Mouse (Mus musculus) E14TG2a.4 (cell line): ENCODE measurements around the gene Edaradd.
A peak's percentile ranks its signal among the peaks of the same experiment; 100 is the strongest.
"Not testable (repeated sequence)": the region's sequence is repeated elsewhere in the genome, so short reads cannot be mapped to it uniquely, and the experiment has no call there.

ENCODE experiments used
- H3K27me3 ChIP-seq: 2 replicates; pipeline ENCODE4 v1.6.1; 2014; ENCODE audit warnings: low read length, control low read depth; ENCODE audit not compliant: insufficient read depth
- H3K36me3 ChIP-seq: 2 replicates; pipeline ENCODE4 v1.6.1; 2014; ENCODE audit warnings: low read length, control low read depth; ENCODE audit not compliant: insufficient read depth
- H3K4me1 ChIP-seq: replicated peaks from 2 replicates; pipeline ENCODE4 v1.6.1; 2014; ENCODE audit warnings: low read depth, low read length, control low read depth
- H3K4me3 ChIP-seq: replicated peaks from 2 replicates; pipeline ENCODE4 v1.5.1; 2014; ENCODE audit warnings: mild to moderate bottlenecking, low read length
- H3K9me3 ChIP-seq: 2 replicates; pipeline ENCODE4 v1.6.1; 2014; ENCODE audit warnings: low read length, control low read depth
- CTCF ChIP-seq: conservative IDR thresholded peaks from 2 replicates; pipeline ENCODE4 v1.5.1; 2014; ENCODE audit warnings: low read length
- NANOG ChIP-seq: IDR thresholded peaks from 2 replicates; pipeline ENCODE4 v1.6.1; 2014; ENCODE audit warnings: borderline replicate concordance, low read length, mixed read lengths
- POU5F1 ChIP-seq: IDR thresholded peaks from 2 replicates; pipeline ENCODE4 v1.6.1; 2014; ENCODE audit warnings: low read length, borderline replicate concordance

Edaradd gene

DNA sequence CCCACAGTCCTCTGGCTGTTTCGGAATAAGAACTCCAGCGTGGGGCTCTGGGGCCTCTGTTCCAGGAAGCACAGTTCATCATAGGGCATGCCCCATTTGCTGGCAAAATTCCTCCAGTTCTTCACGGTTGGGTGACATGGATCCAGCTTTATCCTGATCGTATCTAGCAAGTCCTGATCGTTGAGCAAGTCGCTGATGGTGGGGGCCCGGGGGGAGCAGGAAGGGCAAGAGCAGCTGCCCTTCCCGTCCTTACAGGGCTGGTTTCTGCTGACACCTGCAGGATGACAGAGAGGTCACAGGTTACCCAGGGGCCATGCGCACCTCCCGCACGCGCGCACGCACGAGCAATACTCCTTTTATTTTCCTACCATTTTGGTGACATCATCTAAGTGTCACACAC lies 41.9 kb downstream of the Edaradd start:
- Histone ChIP-seq H3K9me3 (no peaks in the 10 kb centered on the region), H3K4me3 (peak overlapping the region; percentile 67), H3K36me3 (no peaks in the 10 kb centered on the region), H3K4me1 (peaks cover 39% of the 10 kb centered on the region), H3K27me3 (peaks cover 14% of the 10 kb centered on the region)
- TF ChIP-seq NANOG (no peak), CTCF (no peak), POU5F1 (no peak)

DNA sequence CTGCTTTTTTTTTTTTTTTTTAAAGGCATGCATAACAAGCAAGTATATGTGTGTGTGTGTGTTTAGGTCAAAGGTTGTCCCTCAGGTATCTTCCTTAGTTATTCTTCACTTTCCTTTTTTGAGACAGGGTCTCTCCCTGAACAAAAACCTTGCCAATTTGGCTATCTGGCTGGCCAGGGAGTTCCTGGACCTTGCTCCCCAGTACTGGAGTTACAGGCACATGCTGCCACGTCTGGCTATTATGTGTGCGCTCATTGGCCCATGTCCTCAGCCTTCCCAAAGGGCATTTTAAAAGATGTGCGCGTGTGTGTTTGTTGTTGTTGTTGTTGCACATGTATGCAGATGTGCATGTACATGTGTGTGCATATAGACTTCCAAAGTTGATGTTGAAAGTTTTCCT lies 43.4 kb downstream of the Edaradd start:
- Histone ChIP-seq H3K9me3 (no peaks in the 10 kb centered on the region), H3K36me3 (no peaks in the 10 kb centered on the region), H3K27me3 (peaks cover 14% of the 10 kb centered on the region), H3K4me3 (no peak overlapping the region), H3K4me1 (peaks cover 43% of the 10 kb centered on the region)
- TF ChIP-seq CTCF (no peak), NANOG (no peak), POU5F1 (no peak)

DNA sequence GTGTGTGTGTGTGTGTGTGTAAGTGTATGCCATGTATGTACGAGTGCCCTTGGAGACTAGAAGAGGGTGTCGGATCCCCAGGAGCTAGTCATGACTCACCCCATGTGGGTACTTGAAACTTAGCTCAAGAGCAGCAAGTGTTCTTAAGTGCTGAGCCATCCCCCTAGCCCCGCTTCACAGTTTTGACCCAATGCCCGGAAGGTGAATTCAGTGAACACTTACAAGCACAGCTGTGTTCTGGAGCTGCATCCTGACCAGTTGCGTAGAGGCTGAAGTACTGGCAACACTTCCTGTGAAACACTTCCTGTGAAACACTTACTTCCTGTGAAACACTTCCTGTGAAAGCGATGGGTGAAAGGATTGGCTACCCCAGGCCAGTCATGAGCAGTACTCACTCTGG lies 45.0 kb downstream of the Edaradd start:
- peaks cover 14% of the 10 kb centered on the region for H3K27me3 ChIP-seq
- no peaks in the 10 kb centered on the region for H3K9me3 ChIP-seq
- peaks cover 34% of the 10 kb centered on the region for H3K4me1 ChIP-seq
- no peak overlapping the region for H3K4me3 ChIP-seq
- no peaks in the 10 kb centered on the region for H3K36me3 ChIP-seq
- TF ChIP-seq CTCF (no peak), POU5F1 (no peak), NANOG (no peak)

DNA sequence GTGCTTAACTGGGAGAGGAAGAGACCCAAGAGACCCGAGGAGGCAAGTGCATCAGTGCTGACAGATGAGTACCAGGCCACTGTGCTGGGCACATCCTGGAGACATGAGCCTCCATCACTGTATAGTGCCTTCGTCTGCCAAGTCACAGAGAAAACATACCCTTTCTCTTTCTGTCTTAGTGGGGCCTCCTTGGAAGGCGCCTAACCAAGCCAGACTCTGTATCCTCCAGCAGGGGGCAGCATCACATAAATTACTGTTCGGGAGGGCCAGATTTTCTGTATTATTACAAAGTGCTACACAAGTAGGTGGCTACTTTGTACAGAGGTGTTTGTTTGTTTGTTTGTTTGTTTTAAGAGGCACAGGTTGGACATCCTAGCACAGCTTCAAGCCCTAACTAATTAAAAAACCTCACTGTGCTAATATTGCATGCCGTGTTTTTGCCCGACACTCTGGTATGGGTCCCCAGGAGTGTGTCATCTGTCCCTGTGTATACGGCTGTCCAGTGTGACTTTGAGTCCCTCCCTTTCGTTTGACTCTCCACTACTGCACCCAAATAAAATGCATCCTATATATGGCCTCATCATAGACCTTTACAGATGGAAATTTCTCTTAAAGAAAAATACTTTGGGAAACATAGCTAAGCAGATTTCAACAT lies 46.4 kb downstream of the Edaradd start:
- Histone ChIP-seq H3K36me3 (no peaks in the 10 kb centered on the region), H3K9me3 (no peaks in the 10 kb centered on the region), H3K4me3 (no peak overlapping the region), H3K4me1 (peaks cover 27% of the 10 kb centered on the region), H3K27me3 (peaks cover 11% of the 10 kb centered on the region)
- peak; percentile 83 for TF ChIP-seq CTCF
- TF ChIP-seq NANOG: no peak

- TF ChIP-seq POU5F1: no peak
- no peak for TF ChIP-seq NANOG
- TF ChIP-seq CTCF: no peak
These were observed 51.8 kb downstream of the Edaradd start for GRCm38 (mm10) chr13:12468488-12468887.

DNA sequence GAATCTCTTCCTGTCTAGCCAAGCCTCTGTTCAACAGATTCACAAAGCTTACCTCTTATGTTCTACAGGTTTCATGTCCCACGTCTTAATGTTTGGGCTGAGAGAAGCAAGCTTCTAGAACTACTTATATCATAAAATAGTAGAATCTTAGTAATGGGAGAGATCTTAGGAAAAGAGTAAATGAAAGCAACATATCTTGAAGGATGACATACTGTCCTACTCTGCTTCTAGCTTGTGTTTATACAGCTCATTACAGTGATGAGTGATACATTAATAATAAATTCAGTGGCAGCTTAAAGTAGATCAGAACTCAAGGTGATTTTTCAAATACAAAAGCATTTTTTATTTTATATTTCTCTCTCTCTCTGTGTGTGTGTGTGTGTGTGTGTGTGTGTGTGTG lies 55.4 kb downstream of the Edaradd start, which contains the start of gene Lgals8:
Gene Lgals8, minus strand, starts transcription at position 101 of the 400 bp plus-strand sequence.
- Histone ChIP-seq H3K27me3 (no peaks in the 10 kb centered on the region), H3K36me3 (no peaks in the 10 kb centered on the region), H3K4me3 (no peak within 1 kb of the TSS), H3K4me1 (peaks cover 50% of the 10 kb centered on the region), H3K9me3 (no peaks in the 10 kb centered on the region)
- no peak for TF ChIP-seq POU5F1
- TF ChIP-seq NANOG: no peak
- no peak for TF ChIP-seq CTCF

More at GRCm38 (mm10) chr13:12468488-12468887, 51.8 kb downstream of the Edaradd start:
- H3K36me3 ChIP-seq: no peaks in the 10 kb centered on the region
- H3K27me3 ChIP-seq: no peaks in the 10 kb centered on the region
- H3K4me1 ChIP-seq: peaks cover 32% of the 10 kb centered on the region
- H3K4me3 ChIP-seq: no peak overlapping the region
- no peaks in the 10 kb centered on the region for H3K9me3 ChIP-seq

DNA sequence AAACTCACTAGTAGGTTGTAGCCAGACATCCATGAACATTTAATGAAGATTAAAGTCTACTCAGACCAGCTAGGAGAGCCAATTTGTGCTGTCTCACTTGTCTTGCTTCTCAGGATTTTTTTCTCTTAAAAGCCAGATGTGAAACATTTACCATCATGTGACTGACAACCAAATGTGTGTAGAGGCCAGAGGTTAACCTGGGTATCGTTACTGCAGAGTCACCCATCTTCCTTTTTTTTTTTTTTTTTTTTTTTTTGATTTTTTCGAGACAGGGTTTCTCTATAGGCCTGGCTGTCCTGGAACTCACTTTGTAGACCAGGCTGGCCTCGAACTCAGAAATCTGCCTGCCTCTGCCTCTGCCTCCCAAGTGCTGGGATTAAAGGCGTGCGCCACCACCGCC lies 56.1 kb downstream of the Edaradd start:
- not testable (repeated sequence) for H3K4me3 ChIP-seq, H3K9me3 ChIP-seq, H3K36me3 ChIP-seq, H3K27me3 ChIP-seq
- H3K4me1 ChIP-seq: peaks cover 45% of the 10 kb centered on the region

DNA sequence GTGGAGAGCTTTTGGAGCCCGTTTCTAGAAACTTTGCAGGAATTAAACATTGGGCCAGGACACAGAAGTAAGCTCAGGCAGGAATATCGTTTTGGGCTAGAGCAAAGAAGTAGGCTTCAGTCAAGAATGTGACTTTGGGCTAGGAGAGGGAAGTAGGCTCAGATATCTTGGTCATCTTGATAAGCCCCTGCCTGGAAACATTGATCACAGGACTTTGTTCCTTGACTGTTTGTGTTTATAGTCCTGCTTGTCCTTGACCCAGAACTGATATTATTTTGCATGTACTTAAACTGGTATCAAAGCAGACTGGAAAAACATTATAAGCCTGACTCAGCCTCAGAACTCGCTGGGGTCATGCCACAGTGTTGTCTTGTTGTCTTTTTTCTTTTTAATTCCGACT lies 57.6 kb downstream of the Edaradd start:
- Histone ChIP-seq H3K9me3 (no peaks in the 10 kb centered on the region), H3K4me3 (peak overlapping the region; percentile 91; the same call in 1 of the 2 replicates), H3K36me3 (no peaks in the 10 kb centered on the region), H3K4me1 (peaks cover 34% of the 10 kb centered on the region), H3K27me3 (no peaks in the 10 kb centered on the region)
- TF ChIP-seq NANOG: no peak
- no peak for TF ChIP-seq CTCF
- TF ChIP-seq POU5F1: no peak

DNA sequence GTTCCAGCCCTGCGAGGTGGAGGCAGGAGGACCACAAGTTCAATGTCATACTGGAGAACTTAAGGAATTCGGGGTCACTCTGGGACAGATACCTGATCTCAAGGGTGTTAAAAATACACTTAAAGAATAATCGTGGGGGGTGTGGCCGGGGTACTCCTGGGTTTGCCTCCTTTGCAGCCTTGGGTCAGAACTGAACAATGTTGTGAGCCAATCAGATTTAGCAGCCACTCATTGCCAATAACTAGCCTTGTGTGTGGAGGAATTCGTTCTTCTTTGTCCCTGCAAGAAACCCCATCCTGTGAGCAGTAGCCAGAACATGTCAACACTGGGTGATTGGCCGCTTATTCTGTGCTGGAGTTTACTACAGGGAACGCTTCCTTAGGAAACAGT lies 58.5 kb downstream of the Edaradd start:
- H3K36me3 ChIP-seq: no peaks in the 10 kb centered on the region
- TF ChIP-seq POU5F1 (no peak), NANOG (no peak), CTCF (no peak)
- peaks cover 33% of the 10 kb centered on the region for H3K4me1 ChIP-seq
- H3K27me3 ChIP-seq: no peaks in the 10 kb centered on the region
- no peaks in the 10 kb centered on the region for H3K9me3 ChIP-seq
- H3K4me3 ChIP-seq: peak overlapping the region; percentile 91
